Mouse (Mus musculus) heart, adult 2 months (tissue): ENCODE data around the gene Igfbp2.

ENCODE experiments used
- CTCF ChIP-seq: fragments of 200-600 bp; IDR thresholded peaks from 2 replicates; pipeline ENCODE4 v1.8.1; 2022; ENCODE audit warnings: antibody characterized with exemption, mild to moderate bottlenecking, moderate library complexity
- POLR2A ChIP-seq: fragments of 200-500 bp; IDR thresholded peaks from 2 replicates; pipeline ENCODE4 v1.6.1; 2011; ENCODE audit warnings: mild to moderate bottlenecking, low read depth, low read length, control low read depth; ENCODE audit not compliant: insufficient read depth

- no peak for TF ChIP-seq POLR2A
- no peak for TF ChIP-seq CTCF
Observed at GRCm38 (mm10) chr1:72797102-72797665, 27.1 kb upstream of the Igfbp2 start.
